Mouse (Mus musculus) brain, embryonic 14.5 days (tissue): ENCODE measurements around the gene Atp8a1. TPM values are rescaled to one million over a fixed set of nuclear protein-coding genes. Genes with fewer than 3 reads are reported as not detected.

Source experiments
- DNase-seq: peaks from one replicate; pipeline ENCODE4 v3.0.0-alpha.2; 2011; ENCODE audit warnings: low read depth
- CTCF ChIP-seq: fragments of 200-500 bp; IDR thresholded peaks from 2 replicates; pipeline ENCODE4 v1.5.1; 2012; ENCODE audit warnings: inconsistent platforms, mild to moderate bottlenecking, moderate library complexity, borderline replicate concordance; ENCODE audit not compliant: insufficient read depth, insufficient read length; ENCODE audit errors: extremely low read depth
- POLR2A ChIP-seq: fragments of 200-500 bp; IDR thresholded peaks from 2 replicates; pipeline ENCODE4 v1.6.1; 2012; ENCODE audit warnings: mild to moderate bottlenecking, inconsistent platforms, borderline replicate concordance; ENCODE audit not compliant: poor library complexity, insufficient read depth, insufficient read length, severe bottlenecking; ENCODE audit errors: extremely low read depth
- polyA plus RNA-seq: library from polyadenylated mRNA; depleted of rRNA; stranded (reverse); fragments of >200 nt; gene quantifications from 2 replicates; pipeline ENCODE4 v1.2.3, GENCODE M21; 2012

The Atp8a1 gene
- polyA plus RNA-seq, 1 experiment = 40.2 TPM

DNA sequence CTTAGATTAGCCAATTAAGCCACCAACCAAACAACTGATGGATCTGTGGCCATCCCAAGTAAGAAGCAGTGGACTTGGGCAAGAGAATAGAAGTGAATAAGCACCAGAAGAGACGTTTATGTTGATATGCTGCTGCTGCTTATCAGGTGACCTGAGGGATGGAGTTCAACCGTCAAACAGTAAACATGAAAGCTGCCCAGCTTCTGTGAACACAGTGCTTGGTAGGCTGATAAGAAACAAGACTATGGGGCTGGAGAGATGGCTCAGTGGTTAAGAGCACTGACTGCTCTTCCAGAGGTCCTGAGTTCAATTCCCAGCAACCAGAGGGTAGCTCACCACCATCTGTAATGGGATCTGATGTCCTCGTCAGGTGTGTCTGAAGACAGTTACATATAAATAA, 168.4 kb downstream of the Atp8a1 start:
- TF ChIP-seq CTCF (no peak), POLR2A (no peak)
- no peak for DNase-seq

DNA sequence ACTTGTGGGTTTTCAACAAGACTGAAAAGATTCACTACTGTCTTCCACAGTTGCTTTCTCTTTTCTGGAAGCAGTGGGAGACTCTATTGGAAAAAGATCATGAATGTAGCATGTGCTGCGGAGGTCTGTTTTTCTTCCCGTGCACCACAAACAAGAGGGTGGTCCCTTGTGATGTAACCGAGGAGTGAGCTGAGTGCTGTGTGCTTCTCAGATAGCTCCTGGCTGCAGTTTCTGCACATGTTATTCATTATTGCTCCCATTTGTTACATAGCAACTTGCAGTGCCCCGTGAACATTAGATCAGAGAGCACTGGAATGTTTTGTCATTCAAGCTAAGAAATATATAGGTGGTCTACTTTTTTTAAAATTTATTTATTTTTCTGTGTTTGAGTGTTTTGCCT, 174.2 kb downstream of the Atp8a1 start:
- no peak for DNase-seq
- TF ChIP-seq POLR2A (no peak), CTCF (no peak)

GRCm38 (mm10) chr5:67670158-67670557, 177.1 kb downstream of the Atp8a1 start:
- TF ChIP-seq CTCF (no peak), POLR2A (no peak)
- DNase-seq = no peak

DNA sequence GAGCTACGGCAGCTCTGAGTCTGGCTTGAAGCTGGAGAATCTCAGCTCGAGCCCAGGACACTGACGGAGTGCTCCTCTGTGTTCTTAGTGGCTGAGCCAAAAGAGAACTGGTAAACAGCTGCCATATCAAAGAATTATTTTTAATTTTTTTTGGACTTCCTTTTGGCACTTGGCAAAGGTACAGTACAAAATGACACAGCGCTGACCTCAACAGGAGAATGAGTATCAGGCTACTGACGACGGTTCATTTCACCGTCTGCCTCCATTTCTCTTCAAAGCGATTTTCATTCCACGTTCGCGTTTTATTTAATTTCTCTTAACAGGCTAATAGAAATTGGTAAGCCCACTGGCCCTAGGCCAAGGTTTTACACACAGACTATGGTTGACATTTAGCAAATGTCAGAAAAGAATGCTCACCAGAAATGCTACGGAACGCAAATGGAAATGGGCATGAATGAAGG, 177.8 kb downstream of the Atp8a1 start:
- TF ChIP-seq POLR2A = no peak
- peak; percentile 44 for DNase-seq

- TF ChIP-seq CTCF = no peak
- no peak for TF ChIP-seq POLR2A
- peak; percentile 50 for DNase-seq
These were observed 184.5 kb downstream of the Atp8a1 start for GRCm38 (mm10) chr5:67662715-67663114.

DNA sequence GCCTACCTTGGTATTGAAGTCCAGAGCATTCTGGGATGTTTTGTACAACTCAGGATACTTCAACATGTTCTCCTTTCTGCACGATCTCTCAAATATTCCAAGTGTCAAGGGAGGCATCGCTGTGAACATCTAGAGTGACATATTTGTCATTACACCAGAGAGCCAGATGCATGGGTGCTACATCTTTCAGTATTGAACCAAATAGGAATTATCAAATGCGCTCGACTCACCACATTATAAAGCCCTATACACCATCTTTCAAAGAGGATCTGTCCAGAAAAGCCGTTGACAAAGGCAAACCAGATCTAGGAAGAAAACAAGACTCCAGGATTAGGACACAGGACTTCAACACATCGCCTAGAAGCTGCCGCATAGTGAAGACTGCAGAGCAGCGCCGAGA, 187.4 kb downstream of the Atp8a1 start:
- TF ChIP-seq POLR2A (no peak), CTCF (no peak)

DNA sequence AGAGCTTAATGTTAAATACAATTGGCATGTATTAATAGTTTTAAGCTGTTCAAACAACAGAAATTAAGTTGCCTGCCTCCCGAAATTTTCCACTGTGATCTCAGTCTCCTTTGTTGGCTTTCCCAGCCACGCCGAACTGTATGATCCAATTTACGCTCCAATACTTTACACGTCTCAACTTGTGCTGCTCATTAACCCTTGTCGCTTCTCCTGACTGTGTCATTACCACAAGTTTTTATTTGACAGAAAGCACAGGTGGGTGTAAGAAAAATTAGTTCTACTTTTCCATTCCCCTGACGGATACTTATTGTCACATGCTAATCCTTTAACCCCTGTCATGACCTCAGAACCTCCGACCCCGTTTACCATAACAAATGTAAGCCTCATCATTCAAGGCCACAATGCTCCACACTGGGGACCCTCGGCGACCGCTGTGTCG, 190.4 kb downstream of the Atp8a1 start:
- no peak for TF ChIP-seq POLR2A
- TF ChIP-seq CTCF = no peak
- peak; percentile 64 for DNase-seq

More for the DNA sequence above, 187.4 kb downstream of the Atp8a1 start:
- DNase-seq = no peak

GRCm38 (mm10) chr5:67655696-67656519, 191.3 kb downstream of the Atp8a1 start:
- peak; percentile 34 for DNase-seq
- TF ChIP-seq CTCF (no peak), POLR2A (no peak)

DNA sequence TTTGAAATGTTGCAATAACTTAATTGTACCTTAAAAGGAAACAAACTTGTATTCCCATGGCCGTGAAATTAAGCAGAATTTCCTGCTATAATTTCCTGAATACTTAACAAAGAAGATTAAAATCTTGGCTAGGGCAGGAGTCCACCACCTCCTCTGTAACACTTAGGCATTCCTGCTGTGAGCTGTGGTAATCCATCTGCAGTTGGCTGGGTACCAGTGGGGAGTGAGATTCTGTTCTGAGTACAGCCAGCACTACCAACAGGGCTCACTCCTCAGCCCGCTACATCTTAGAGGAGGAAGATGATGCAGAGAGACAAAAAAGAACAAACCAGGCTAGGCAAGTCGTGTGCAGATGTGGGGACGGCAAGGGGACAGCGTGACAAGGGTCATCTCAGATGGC, 192.7 kb downstream of the Atp8a1 start:
- DNase-seq = peak; percentile 22
- no peak for TF ChIP-seq CTCF
- no peak for TF ChIP-seq POLR2A

- DNase-seq = no peak
- TF ChIP-seq CTCF (no peak), POLR2A (no peak)
These were observed 193.7 kb downstream of the Atp8a1 start for GRCm38 (mm10) chr5:67653543-67653942.

- no peak for DNase-seq
- TF ChIP-seq CTCF (no peak), POLR2A (no peak)
These were observed 194.8 kb downstream of the Atp8a1 start for GRCm38 (mm10) chr5:67652468-67652867.

DNA sequence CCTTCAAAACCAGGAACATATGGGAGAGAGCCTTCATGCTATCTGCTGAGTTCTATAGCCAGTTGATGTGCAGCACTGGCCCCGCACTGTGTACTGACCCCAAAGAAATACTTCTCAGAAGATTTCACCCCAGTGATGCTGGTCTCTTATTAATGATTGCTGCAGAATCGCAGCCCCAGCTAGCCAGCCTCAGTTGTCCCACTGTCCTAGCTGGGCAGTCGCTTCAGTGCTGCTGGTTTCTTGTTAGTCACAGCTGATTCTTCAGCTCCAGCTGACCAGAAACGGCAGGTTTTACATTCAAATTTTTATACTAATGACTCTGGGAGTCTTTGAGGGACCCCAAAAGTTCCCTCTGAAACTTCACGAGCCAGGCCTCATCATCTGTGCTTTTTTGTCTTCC, 197.2 kb downstream of the Atp8a1 start:
- DNase-seq = no peak
- TF ChIP-seq CTCF (no peak), POLR2A (no peak)
